Mouse (Mus musculus) forebrain, embryonic 12.5 days (tissue): ENCODE measurements around the gene Cacnb4. TPM values are rescaled to one million over a fixed set of nuclear protein-coding genes. Genes with fewer than 3 reads are reported as not detected.

ENCODE experiments used
- ATAC-seq: fragments of 200-750 bp; cut with Nextera tagmentation; 2 replicates; pipeline ENCODE4 v1.8.0; 2017; ENCODE audit warnings: moderate TSS enrichment; ENCODE audit not compliant: low FRiP score
- H3K27ac ChIP-seq: fragments of 300-500 bp; sonication (generic); 2 replicates; pipeline ENCODE4 v1.5.1; 2016; ENCODE audit warnings: mild to moderate bottlenecking
- H3K27me3 ChIP-seq: fragments of 300-500 bp; sonication (generic); 2 replicates; pipeline ENCODE4 v1.6.1; 2016; ENCODE audit warnings: mild to moderate bottlenecking
- H3K36me3 ChIP-seq: fragments of 300-500 bp; sonication (generic); replicated peaks from 2 replicates; pipeline ENCODE4 v1.6.1; 2016; ENCODE audit warnings: mild to moderate bottlenecking
- H3K4me1 ChIP-seq: fragments of 300-500 bp; sonication (generic); 2 replicates; pipeline ENCODE4 v1.6.1; 2016
- H3K4me2 ChIP-seq: fragments of 300-500 bp; sonication (generic); 2 replicates; pipeline ENCODE4 v1.6.1; 2016; ENCODE audit warnings: mild to moderate bottlenecking, moderate library complexity
- H3K4me3 ChIP-seq: fragments of 300-500 bp; sonication (generic); replicated peaks from 2 replicates; pipeline ENCODE4 v1.5.1; 2016; ENCODE audit warnings: mild to moderate bottlenecking
- H3K9ac ChIP-seq: fragments of 300-500 bp; sonication (generic); 2 replicates; pipeline ENCODE4 v1.6.1; 2016; ENCODE audit warnings: mild to moderate bottlenecking
- H3K9me3 ChIP-seq: fragments of 300-500 bp; sonication (generic); 2 replicates; pipeline ENCODE4 v1.6.1; 2016
- WGBS: fragments of 180-500 bp; shearing (Covaris S2); methylation state at CpG from one replicate; pipeline ENCODE4 v1.1.7; 2016; 5-methylcytosine and 5-hydroxymethylcytosine counted together
- polyA plus RNA-seq: library from polyadenylated mRNA; unstranded; fragments of >200 nt; fragmentation: Nextera tagmentation; extraction: Ambion mirVana; gene quantifications from 2 replicates; pipeline ENCODE4 v1.2.1, GENCODE M21; 2016

The Cacnb4 gene
- polyA plus RNA-seq, 1 experiment from 2014 or later, result 4.1 TPM

DNA sequence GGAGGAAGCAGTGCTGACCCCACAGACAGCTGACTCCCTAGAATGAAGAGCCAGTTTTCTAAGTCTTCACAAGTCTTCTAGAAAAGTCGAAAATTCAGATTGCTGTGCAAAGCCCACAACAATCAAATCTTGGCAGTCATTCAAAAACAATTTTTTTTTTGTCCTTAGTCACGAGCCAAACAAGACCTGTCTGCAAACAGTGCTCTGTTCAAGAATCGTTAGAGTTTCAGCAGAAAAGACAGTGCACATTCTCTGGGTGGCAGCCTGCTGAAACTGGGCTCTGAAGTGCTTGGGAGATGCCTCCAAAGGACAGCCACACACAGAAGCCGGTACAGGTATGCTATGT, 37.1 kb downstream of the Cacnb4 start:
- no peak overlapping the region for H3K9ac ChIP-seq
- no peak overlapping the region for H3K27ac ChIP-seq
- H3K4me2 ChIP-seq, result no peak overlapping the region
- no peaks in the 10 kb centered on the region for H3K9me3 ChIP-seq
- H3K4me1 ChIP-seq, result peaks cover 15% of the 10 kb centered on the region
- no peak for ATAC-seq
- no peak overlapping the region for H3K4me3 ChIP-seq
- 70% methylated on average over 4 of the region's 4 CpGs for WGBS
- H3K27me3 ChIP-seq, result peaks cover 11% of the 10 kb centered on the region
- H3K36me3 ChIP-seq, result no peaks in the 10 kb centered on the region

DNA sequence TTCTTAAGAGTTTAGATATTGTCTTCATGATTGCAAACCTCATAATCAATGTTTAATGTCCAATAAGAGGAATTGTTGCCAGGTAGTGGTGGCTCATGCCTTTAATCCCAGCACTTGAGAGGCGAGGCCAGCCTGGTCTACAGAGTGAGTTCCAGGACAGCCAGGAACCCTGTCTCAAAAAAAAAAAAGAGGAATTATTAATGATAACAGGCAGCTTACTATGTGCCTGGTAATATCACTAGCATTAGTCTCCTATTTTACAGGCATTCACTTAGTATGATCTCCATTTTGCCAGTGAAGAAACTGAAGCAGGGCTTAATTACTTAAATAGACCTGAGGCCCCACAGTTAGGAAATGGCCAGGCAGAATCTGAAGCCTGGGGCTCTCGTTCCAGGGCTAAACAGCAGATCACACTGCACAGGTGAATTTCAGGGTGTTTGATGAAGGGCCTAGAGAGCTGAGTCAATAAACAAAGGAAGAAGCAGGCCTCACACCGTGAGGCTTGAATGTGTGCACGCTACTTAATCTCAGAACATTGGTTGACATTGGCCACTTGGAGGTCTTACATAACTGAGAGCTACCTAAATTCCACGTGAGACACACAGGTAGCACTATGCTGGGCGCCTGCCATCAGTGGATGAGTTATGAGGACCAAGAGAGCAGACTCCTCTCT, 37.6 kb downstream of the Cacnb4 start:
- 70% methylated on average over 6 of the region's 6 CpGs for WGBS
- Histone ChIP-seq H3K9me3 (no peaks in the 10 kb centered on the region), H3K4me2 (no peak overlapping the region), H3K36me3 (no peaks in the 10 kb centered on the region), H3K4me3 (no peak overlapping the region), H3K27ac (no peak overlapping the region), H3K4me1 (peaks cover 15% of the 10 kb centered on the region), H3K27me3 (peaks cover 16% of the 10 kb centered on the region), H3K9ac (no peak overlapping the region)
- no peak for ATAC-seq

DNA sequence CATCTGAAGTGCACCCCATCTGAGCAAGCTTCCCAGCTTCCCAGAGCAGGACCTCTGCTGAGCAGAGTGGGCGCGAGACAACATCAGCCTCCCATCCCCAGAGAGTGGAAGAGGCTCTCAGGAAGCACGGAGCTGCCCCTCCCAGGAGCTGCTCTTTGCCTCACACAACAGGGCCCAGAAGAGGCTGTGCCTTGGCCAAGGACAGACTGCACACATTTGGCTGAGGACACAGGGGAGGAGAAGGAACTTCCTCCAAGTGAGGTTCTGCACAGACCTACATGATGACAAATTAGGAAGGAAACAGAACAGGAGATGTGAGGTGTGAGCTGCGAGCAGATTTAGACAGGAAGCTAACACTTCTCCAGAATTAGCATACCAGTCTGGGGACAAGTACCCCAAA, 38.4 kb downstream of the Cacnb4 start:
- Histone ChIP-seq H3K4me3 (no peak overlapping the region), H3K9me3 (no peaks in the 10 kb centered on the region), H3K27me3 (peaks cover 24% of the 10 kb centered on the region), H3K27ac (no peak overlapping the region), H3K4me2 (no peak overlapping the region), H3K4me1 (peaks cover 15% of the 10 kb centered on the region), H3K9ac (no peak overlapping the region), H3K36me3 (no peaks in the 10 kb centered on the region)
- 56% methylated on average over 4 of the region's 4 CpGs for WGBS
- ATAC-seq, result no peak

DNA sequence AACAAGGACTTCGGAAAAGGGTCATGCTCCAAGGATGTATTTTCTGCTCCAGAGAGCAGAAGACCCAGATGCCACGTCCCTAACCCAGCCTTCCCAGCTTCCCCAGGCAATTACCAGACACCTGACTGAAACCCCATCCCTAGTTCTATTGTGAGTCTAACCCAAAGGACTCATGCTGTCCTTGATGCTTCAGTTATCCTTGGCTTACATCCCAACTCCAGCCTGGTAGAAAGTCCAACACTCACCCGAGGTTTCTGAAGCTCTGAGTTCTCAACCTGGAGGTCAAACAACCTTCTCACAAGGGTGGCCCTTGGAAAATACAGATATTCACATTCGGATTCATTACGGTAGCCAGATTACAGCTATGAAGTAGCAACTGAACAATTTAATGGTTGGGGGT, 40.6 kb downstream of the Cacnb4 start:
- no peaks in the 10 kb centered on the region for H3K9me3 ChIP-seq
- H3K27ac ChIP-seq, result no peak overlapping the region
- no peak overlapping the region for H3K4me2 ChIP-seq
- H3K4me3 ChIP-seq, result no peak overlapping the region
- H3K4me1 ChIP-seq, result peaks cover 15% of the 10 kb centered on the region
- 53% methylated on average over 5 of the region's 5 CpGs for WGBS
- ATAC-seq, result no peak
- H3K36me3 ChIP-seq, result no peaks in the 10 kb centered on the region
- H3K27me3 ChIP-seq, result peaks cover 24% of the 10 kb centered on the region
- no peak overlapping the region for H3K9ac ChIP-seq

DNA sequence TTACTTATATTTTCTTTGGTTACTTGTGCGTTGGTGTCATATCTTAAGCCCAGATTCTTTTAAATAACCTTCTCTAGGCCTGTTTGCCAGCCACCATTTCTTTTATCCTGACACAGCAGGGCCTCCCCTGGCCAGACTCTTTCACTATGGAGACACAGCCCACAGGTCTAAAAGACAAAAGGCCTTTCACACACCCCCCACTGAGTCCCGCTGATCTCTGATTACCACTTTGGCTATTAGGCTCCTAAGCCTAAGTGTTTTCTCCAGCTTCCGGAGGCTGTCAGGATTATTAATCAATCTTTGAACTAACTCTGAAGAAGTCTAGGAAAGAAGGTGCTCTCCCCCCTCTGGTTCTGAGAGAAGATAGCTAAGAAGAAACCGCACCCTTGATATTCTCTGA, 41.3 kb downstream of the Cacnb4 start:
- no peak overlapping the region for H3K4me2 ChIP-seq
- no peak overlapping the region for H3K27ac ChIP-seq
- H3K9ac ChIP-seq, result no peak overlapping the region
- no peaks in the 10 kb centered on the region for H3K9me3 ChIP-seq
- H3K27me3 ChIP-seq, result peaks cover 24% of the 10 kb centered on the region
- no peak; the same call in 1 of the 2 replicates for ATAC-seq
- WGBS, result 2% methylated on average over 4 of the region's 4 CpGs
- H3K36me3 ChIP-seq, result no peaks in the 10 kb centered on the region
- H3K4me1 ChIP-seq, result peaks cover 15% of the 10 kb centered on the region
- no peak overlapping the region for H3K4me3 ChIP-seq

DNA sequence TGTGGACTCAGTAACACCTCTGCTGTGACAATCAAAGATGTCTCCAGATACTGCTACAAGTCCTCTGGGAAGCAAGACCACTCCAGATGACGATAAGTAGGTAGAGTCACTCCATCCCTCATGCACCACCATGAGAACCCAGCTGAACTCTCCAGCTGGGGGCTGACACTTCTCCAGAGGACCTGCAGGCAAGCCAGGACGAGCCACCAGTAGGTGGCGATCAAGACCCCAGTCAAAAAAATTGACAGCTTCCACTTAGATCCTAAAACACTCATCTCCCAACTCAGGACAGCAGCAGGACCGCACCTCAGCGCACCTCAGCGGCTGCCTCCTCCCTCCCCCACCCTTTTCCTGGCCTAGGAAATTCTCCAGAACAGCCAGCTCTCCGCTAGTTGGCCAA, 43.8 kb downstream of the Cacnb4 start:
- Histone ChIP-seq H3K4me2 (no peak overlapping the region), H3K4me3 (no peak overlapping the region), H3K4me1 (peaks cover 11% of the 10 kb centered on the region), H3K27ac (no peak overlapping the region), H3K9ac (no peak overlapping the region), H3K27me3 (peaks cover 24% of the 10 kb centered on the region), H3K36me3 (no peaks in the 10 kb centered on the region), H3K9me3 (no peaks in the 10 kb centered on the region)
- 7% methylated on average over 7 of the region's 7 CpGs for whole genome bisulfite sequencing
- peak; percentile 49 for ATAC-seq

DNA sequence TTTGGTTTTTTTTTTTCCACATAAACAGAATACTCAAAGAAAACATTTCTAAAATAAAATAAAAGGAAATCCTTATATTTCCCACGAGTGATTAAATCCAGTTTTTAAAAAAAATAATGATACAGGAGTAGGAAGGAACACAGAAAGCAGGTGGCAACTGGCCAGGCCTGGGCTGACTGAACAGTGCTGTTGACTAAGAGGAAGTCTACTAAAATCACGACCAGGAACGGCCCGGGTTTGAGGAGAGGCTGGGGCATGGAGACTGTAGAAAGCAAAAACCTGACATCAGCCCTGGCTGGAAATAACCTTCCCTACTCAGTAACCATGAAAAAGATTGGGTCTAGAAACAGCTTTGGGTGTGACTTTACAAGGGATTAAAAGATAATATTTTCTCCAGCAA, 48.4 kb downstream of the Cacnb4 start:
- Histone ChIP-seq H3K9me3 (no peaks in the 10 kb centered on the region), H3K4me2 (no peak overlapping the region), H3K4me1 (peaks cover 12% of the 10 kb centered on the region; the same call in 1 of the 2 replicates), H3K9ac (no peak overlapping the region), H3K36me3 (no peaks in the 10 kb centered on the region), H3K27ac (no peak overlapping the region), H3K27me3 (no peaks in the 10 kb centered on the region), H3K4me3 (no peak overlapping the region)
- ATAC-seq, result no peak
- 87% methylated on average over 4 of the region's 4 CpGs for WGBS

DNA sequence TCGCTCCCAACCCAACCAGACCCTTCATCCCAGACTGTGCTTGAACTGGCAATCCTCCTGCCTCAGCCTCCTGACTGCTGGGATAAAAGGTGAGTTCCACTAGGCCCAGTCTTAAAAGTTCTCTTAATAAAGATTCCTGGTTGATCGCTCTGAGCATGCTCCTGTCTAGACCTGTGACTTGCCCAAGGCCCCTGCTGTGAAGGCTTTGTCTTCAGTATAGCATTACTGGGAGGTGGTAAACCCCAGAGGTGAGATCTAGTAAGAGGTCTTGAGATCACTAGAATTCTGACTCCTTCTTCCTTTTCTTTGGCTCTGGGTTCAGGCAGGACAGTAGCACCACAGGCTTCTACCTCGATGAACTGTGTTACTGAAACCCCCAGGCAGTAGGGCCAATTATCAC, 50.4 kb downstream of the Cacnb4 start:
- Histone ChIP-seq H3K9ac (no peak overlapping the region), H3K27ac (no peak overlapping the region), H3K4me3 (no peak overlapping the region), H3K27me3 (no peaks in the 10 kb centered on the region), H3K4me1 (peaks cover 16% of the 10 kb centered on the region; the same call in 1 of the 2 replicates), H3K9me3 (no peaks in the 10 kb centered on the region), H3K4me2 (no peak overlapping the region), H3K36me3 (no peaks in the 10 kb centered on the region)
- ATAC-seq, result no peak
- 85% methylated on average over 3 of the region's 3 CpGs for WGBS

DNA sequence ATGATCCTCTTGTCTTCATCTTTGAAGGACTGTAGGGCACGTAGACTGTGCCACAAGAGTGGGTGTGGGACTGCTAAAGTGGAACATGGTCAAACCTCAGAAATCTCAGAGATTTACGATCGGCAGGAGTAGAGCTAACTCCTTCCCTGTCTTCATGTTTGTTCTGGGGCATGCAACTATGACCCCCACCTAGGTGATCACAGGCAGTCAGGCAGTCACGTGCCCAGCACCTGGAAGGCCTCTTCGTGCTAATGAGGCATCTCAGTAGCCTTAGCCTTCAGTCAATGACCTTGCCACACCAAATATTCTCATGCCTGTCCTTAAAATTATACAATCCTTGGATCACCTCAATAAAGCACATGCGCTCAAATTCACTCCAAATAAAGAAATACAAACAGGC, 50.9 kb downstream of the Cacnb4 start:
- WGBS, result 97% methylated on average over 6 of the region's 6 CpGs
- no peak for ATAC-seq

DNA sequence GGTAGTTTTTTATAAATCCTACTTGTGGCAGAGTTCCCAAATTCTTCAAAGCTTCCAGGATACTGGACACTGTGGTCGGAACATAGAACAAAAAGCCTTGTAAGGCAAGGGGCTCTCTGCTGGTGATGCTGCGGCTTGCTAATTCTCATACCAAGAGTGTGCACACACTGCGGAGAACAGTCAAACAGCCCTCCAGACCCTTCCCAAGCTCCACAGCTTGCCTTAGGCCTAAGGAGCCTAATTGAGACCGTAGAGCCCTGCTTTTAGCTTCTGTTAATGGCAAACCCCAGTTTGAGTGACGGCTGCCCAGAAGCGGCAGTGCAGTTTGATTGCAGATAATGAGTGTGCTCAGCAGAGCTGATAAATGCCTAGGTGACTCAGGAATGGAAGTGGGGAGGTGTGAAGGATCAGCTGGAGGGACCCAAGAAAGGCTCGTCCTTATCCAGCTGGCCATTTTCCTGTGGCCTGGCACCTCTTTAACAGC, 52.7 kb downstream of the Cacnb4 start:
- Histone ChIP-seq H3K27me3 (no peaks in the 10 kb centered on the region), H3K9ac (no peak overlapping the region), H3K27ac (peak overlapping the region; percentile 10), H3K4me2 (no peak overlapping the region), H3K36me3 (no peaks in the 10 kb centered on the region), H3K4me3 (no peak overlapping the region), H3K9me3 (no peaks in the 10 kb centered on the region), H3K4me1 (peaks cover 16% of the 10 kb centered on the region; the same call in 1 of the 2 replicates)
- ATAC-seq, result peak; percentile 62
- WGBS, result 26% methylated on average over 7 of the region's 7 CpGs

More for the DNA sequence above, 50.9 kb downstream of the Cacnb4 start:
- no peak overlapping the region for H3K4me3 ChIP-seq
- H3K9ac ChIP-seq, result no peak overlapping the region
- H3K27ac ChIP-seq, result no peak overlapping the region
- H3K36me3 ChIP-seq, result no peaks in the 10 kb centered on the region
- H3K4me2 ChIP-seq, result no peak overlapping the region
- H3K27me3 ChIP-seq, result no peaks in the 10 kb centered on the region
- peaks cover 16% of the 10 kb centered on the region; the same call in 1 of the 2 replicates for H3K4me1 ChIP-seq
- no peaks in the 10 kb centered on the region for H3K9me3 ChIP-seq

DNA sequence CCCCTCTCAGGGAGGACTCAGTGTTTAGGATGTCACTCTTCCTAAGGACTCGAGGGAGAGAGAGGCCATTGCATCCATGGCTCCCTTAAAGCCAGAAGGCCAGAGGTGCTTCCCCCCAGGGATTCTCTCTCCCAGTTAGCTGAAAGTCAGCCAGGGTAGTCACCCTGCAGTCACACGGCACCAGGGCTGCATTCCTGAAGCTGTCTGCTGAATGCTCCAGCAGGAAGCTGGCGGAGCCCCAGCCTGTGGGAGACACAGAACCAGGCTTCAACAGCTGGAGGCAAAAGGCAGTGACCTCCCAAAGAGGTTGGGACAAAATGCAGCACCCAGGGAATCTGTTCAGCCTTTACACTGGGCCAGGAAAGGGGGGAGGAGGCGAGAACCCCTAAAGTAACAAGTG, 53.2 kb downstream of the Cacnb4 start:
- peak; percentile 12; the same call in 1 of the 2 replicates for ATAC-seq
- H3K9me3 ChIP-seq, result no peaks in the 10 kb centered on the region
- peak overlapping the region; percentile 10 for H3K27ac ChIP-seq
- H3K4me2 ChIP-seq, result no peak overlapping the region
- no peak overlapping the region for H3K9ac ChIP-seq
- no peak overlapping the region for H3K4me3 ChIP-seq
- no peaks in the 10 kb centered on the region for H3K36me3 ChIP-seq
- WGBS, result 60% methylated on average over 4 of the region's 4 CpGs
- no peaks in the 10 kb centered on the region for H3K27me3 ChIP-seq
- peaks cover 16% of the 10 kb centered on the region; the same call in 1 of the 2 replicates for H3K4me1 ChIP-seq

DNA sequence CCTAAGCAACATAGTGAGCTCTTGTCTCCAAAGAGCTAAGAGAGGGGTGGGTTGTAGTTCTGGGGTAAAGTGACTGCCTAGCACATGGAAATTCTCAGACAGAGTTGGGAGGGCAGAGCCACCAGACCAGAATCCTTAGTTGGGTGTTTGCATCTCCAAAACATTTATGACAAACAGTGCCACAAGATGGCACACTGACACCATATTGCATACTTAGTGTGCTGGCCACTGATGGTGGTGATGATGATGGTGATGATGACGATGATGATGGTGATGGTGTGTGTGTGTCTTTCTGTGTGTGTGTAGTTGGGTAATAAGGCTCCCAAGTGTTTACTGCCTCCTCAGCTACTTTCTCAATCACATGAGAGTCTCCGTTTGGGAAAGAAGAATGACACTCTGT, 54.0 kb downstream of the Cacnb4 start:
- Histone ChIP-seq H3K36me3 (no peaks in the 10 kb centered on the region), H3K27me3 (no peaks in the 10 kb centered on the region), H3K9ac (no peak overlapping the region), H3K9me3 (no peaks in the 10 kb centered on the region), H3K4me2 (no peak overlapping the region), H3K4me1 (peaks cover 16% of the 10 kb centered on the region; the same call in 1 of the 2 replicates), H3K4me3 (no peak overlapping the region), H3K27ac (no peak overlapping the region)
- ATAC-seq, result no peak
- 58% methylated on average over 2 of the region's 2 CpGs for WGBS

DNA sequence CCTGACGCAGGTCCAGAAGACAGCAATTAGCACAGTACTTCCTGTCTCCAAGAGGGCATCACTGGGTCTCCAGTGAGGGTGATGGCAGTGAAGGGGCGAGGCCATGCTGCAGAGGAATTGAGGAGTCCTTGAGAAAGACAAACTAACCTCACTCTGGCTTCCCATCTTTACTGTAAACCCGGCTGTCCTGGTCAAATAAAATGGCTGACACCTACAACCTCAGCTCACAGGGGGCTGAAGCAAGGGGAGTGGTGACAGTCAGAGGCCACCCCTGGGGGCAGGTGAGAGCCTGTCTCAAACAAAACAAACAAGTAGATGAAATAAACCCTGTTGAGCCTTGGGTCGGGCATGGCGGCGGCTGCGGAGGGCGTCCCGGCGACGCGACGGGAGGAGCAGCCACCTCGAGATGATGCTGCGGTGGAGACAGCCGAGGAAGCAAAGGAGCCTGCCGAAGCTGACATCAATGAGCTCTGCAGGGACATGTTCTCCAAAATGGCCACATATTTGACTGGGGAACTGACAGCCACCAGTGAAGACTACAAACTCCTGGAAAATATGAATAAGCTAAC, 57.1 kb downstream of the Cacnb4 start:
- Histone ChIP-seq H3K4me2 (no peak overlapping the region), H3K4me3 (no peak overlapping the region), H3K27ac (no peak overlapping the region), H3K4me1 (peaks cover 16% of the 10 kb centered on the region; the same call in 1 of the 2 replicates), H3K27me3 (no peaks in the 10 kb centered on the region), H3K9me3 (no peaks in the 10 kb centered on the region), H3K36me3 (no peaks in the 10 kb centered on the region), H3K9ac (no peak overlapping the region)
- 73% methylated on average over 17 of the region's 17 CpGs for WGBS
- no peak for ATAC-seq
